Mouse (Mus musculus) bone marrow macrophage, adult 2 months (primary cell): ENCODE data around the gene St6galnac5. TPM values are rescaled to one million over a fixed set of nuclear protein-coding genes. Genes with fewer than 3 reads are reported as not detected.

ENCODE experiments used
- H3K27ac ChIP-seq: 2 replicates; pipeline ENCODE4 v1.5.1; 2012; ENCODE audit warnings: low read depth, low read length; ENCODE audit not compliant: insufficient read depth
- H3K4me1 ChIP-seq: 2 replicates; pipeline ENCODE4 v1.6.1; 2012; ENCODE audit warnings: low read length; ENCODE audit not compliant: control insufficient read depth, insufficient read depth
- H3K4me3 ChIP-seq: 2 replicates; pipeline ENCODE4 v1.5.1; 2012; ENCODE audit warnings: mild to moderate bottlenecking, low read length, moderate library complexity; ENCODE audit not compliant: insufficient read depth
- CTCF ChIP-seq: IDR thresholded peaks from 2 replicates; pipeline ENCODE4 v1.5.1; 2012; ENCODE audit warnings: low read depth, mild to moderate bottlenecking, low read length, moderate library complexity
- POLR2A ChIP-seq: IDR thresholded peaks from 2 replicates; pipeline ENCODE4 v1.6.1; 2012; ENCODE audit warnings: mild to moderate bottlenecking, low read depth, low read length, borderline replicate concordance
- polyA plus RNA-seq: library from polyadenylated mRNA; stranded (reverse); fragments of >200 nt; gene quantifications from 2 replicates; pipeline ENCODE4 v1.2.4, GENCODE M21; 2012; ENCODE audit not compliant: missing spikeins, insufficient read depth, insufficient read length

Gene St6galnac5
- polyA plus RNA-seq, 1 experiment, result not detected

- no peak for TF ChIP-seq CTCF
- no peak for TF ChIP-seq POLR2A
- H3K4me1 ChIP-seq, result peaks cover 5% of the 10 kb centered on the region
- no peak overlapping the region for H3K27ac ChIP-seq
- H3K4me3 ChIP-seq, result no peak overlapping the region
These were observed 76.2 kb downstream of the St6galnac5 start for GRCm38 (mm10) chr3:152905800-152906199.

- Histone ChIP-seq H3K27ac (no peak overlapping the region), H3K4me1 (peaks cover 5% of the 10 kb centered on the region), H3K4me3 (no peak overlapping the region)
- TF ChIP-seq POLR2A (no peak), CTCF (no peak)
These were observed 77.0 kb downstream of the St6galnac5 start for GRCm38 (mm10) chr3:152905026-152905425.

- Histone ChIP-seq H3K27ac (no peak overlapping the region), H3K4me3 (no peak overlapping the region), H3K4me1 (peaks cover 8% of the 10 kb centered on the region)
- TF ChIP-seq CTCF (no peak), POLR2A (no peak)
These were observed 83.1 kb downstream of the St6galnac5 start for GRCm38 (mm10) chr3:152898906-152899305.

- Histone ChIP-seq H3K4me3 (no peak overlapping the region), H3K27ac (no peak overlapping the region)
- no peak for TF ChIP-seq CTCF
- no peak for TF ChIP-seq POLR2A
These were observed 84.8 kb downstream of the St6galnac5 start for GRCm38 (mm10) chr3:152897196-152897595.

GRCm38 (mm10) chr3:152896111-152896510 is 85.9 kb downstream of the St6galnac5 start:
- H3K27ac ChIP-seq, result no peak overlapping the region
- no peak overlapping the region for H3K4me3 ChIP-seq
- peaks cover 8% of the 10 kb centered on the region for H3K4me1 ChIP-seq
- TF ChIP-seq CTCF (no peak), POLR2A (no peak)

More at GRCm38 (mm10) chr3:152897196-152897595, 84.8 kb downstream of the St6galnac5 start:
- H3K4me1 ChIP-seq, result peaks cover 8% of the 10 kb centered on the region

- TF ChIP-seq CTCF, result no peak
- no peak for TF ChIP-seq POLR2A
These were observed 87.1 kb downstream of the St6galnac5 start for GRCm38 (mm10) chr3:152894935-152895334.

GRCm38 (mm10) chr3:152888116-152888515 is 93.9 kb downstream of the St6galnac5 start:
- Histone ChIP-seq H3K4me1 (no peaks in the 10 kb centered on the region; the same call in 1 of the 2 replicates), H3K27ac (no peak overlapping the region), H3K4me3 (no peak overlapping the region)
- TF ChIP-seq POLR2A (no peak), CTCF (no peak)

More at GRCm38 (mm10) chr3:152894935-152895334, 87.1 kb downstream of the St6galnac5 start:
- no peak overlapping the region for H3K4me3 ChIP-seq
- H3K27ac ChIP-seq, result peak overlapping the region; percentile 21; the same call in 1 of the 2 replicates
- H3K4me1 ChIP-seq, result peaks cover 8% of the 10 kb centered on the region

GRCm38 (mm10) chr3:152886749-152887148 is 95.3 kb downstream of the St6galnac5 start:
- no peak overlapping the region for H3K4me3 ChIP-seq
- TF ChIP-seq CTCF, result no peak
- no peak for TF ChIP-seq POLR2A
- H3K4me1 ChIP-seq, result no peaks in the 10 kb centered on the region; the same call in 1 of the 2 replicates
- H3K27ac ChIP-seq, result no peak overlapping the region

- H3K4me1 ChIP-seq, result no peaks in the 10 kb centered on the region; the same call in 1 of the 2 replicates
- no peak overlapping the region for H3K27ac ChIP-seq
- TF ChIP-seq POLR2A (no peak), CTCF (no peak)
- H3K4me3 ChIP-seq, result no peak overlapping the region
These were observed 98.5 kb downstream of the St6galnac5 start for GRCm38 (mm10) chr3:152883556-152883955.

GRCm38 (mm10) chr3:152881706-152882105 is 100.3 kb downstream of the St6galnac5 start:
- no peaks in the 10 kb centered on the region; the same call in 1 of the 2 replicates for H3K4me1 ChIP-seq
- no peak overlapping the region for H3K27ac ChIP-seq
- no peak for TF ChIP-seq POLR2A
- TF ChIP-seq CTCF, result no peak
- no peak overlapping the region for H3K4me3 ChIP-seq

- no peak overlapping the region for H3K4me3 ChIP-seq
- no peak overlapping the region for H3K27ac ChIP-seq
- no peaks in the 10 kb centered on the region; the same call in 1 of the 2 replicates for H3K4me1 ChIP-seq
- no peak for TF ChIP-seq POLR2A
- TF ChIP-seq CTCF, result no peak
These were observed 101.8 kb downstream of the St6galnac5 start for GRCm38 (mm10) chr3:152880121-152880835.
